Mouse (Mus musculus) CH12.LX (cell line): ENCODE measurements around the gene Ankrd12. TPM values are rescaled to one million over a fixed set of nuclear protein-coding genes. Genes with fewer than 3 reads are reported as not detected.
"Not testable (repeated sequence)": the region's sequence is repeated elsewhere in the genome, so short reads cannot be mapped to it uniquely, and the experiment has no call there.

Source experiments
- DNase-seq: peaks from one replicate; pipeline ENCODE4 v3.0.0-alpha.2; 2013; ENCODE audit errors: extremely low read depth
- H3K27ac ChIP-seq: 2 replicates; pipeline ENCODE4 v1.5.1; 2012; ENCODE audit warnings: low read depth, mild to moderate bottlenecking, control low read depth, moderate library complexity; ENCODE audit not compliant: insufficient read depth
- H3K27me3 ChIP-seq: replicated peaks from 2 replicates; pipeline ENCODE3; 2012; ENCODE audit warnings: inconsistent platforms
- H3K36me3 ChIP-seq, 2 experiments: replicated peaks in 1 of 2; 2 replicates each; pipeline versions ENCODE3 to v1.6.1; 2012; ENCODE audit warnings: inconsistent platforms in 1 of 2, low read length in 1 of 2, mild to moderate bottlenecking in 1 of 2, mixed read lengths in 1 of 2, moderate library complexity in 1 of 2; ENCODE audit not compliant: control insufficient read depth in 1 of 2, insufficient read depth in 1 of 2
- H3K4me1 ChIP-seq, 2 experiments: 2 replicates each; pipeline ENCODE4 v1.6.1; 2012; ENCODE audit warnings: inconsistent platforms in 1 of 2, moderate library complexity in 1 of 2; ENCODE audit not compliant: insufficient read depth in 2 of 2, control insufficient read depth in 1 of 2
- H3K4me2 ChIP-seq: 2 replicates; pipeline ENCODE4 v1.6.1; 2012; ENCODE audit warnings: low read depth, mild to moderate bottlenecking, control low read depth; ENCODE audit not compliant: poor library complexity, insufficient read depth, severe bottlenecking
- H3K4me3 ChIP-seq, 3 experiments: fragments of 150-350 bp in 1 of 3; sonication (generic) in 1 of 3; replicated peaks in 1 of 3; 2 replicates each; pipeline versions ENCODE3 to v1.5.1; 2011 to 2012; ENCODE audit warnings: low read depth in 2 of 3, low read length in 2 of 3, mild to moderate bottlenecking in 2 of 3, moderate library complexity in 2 of 3, control low read depth in 1 of 3, improper control_type of control experiment in 1 of 3, inconsistent platforms in 1 of 3, mixed read lengths in 1 of 3; ENCODE audit not compliant: poor library complexity in 1 of 3
- H3K79me2 ChIP-seq: replicated peaks from 2 replicates; pipeline ENCODE4 v1.6.1; 2012; ENCODE audit warnings: mild to moderate bottlenecking, moderate library complexity; ENCODE audit not compliant: control insufficient read depth, poor library complexity, insufficient read depth, severe bottlenecking; ENCODE audit errors: extremely low read depth
- H3K9ac ChIP-seq: 2 replicates; pipeline ENCODE4 v1.6.1; 2012; ENCODE audit warnings: low read depth, mild to moderate bottlenecking, control low read depth, moderate library complexity; ENCODE audit not compliant: insufficient read depth
- H3K9me3 ChIP-seq: replicated peaks from 2 replicates; pipeline ENCODE3; 2012; ENCODE audit warnings: low read length, inconsistent platforms, mixed read lengths
- BHLHE40 ChIP-seq: IDR thresholded peaks from 2 replicates; pipeline ENCODE4 v1.6.1; 2011; ENCODE audit warnings: mild to moderate bottlenecking, low read depth, low read length, improper control_type of control experiment
- CHD1 ChIP-seq: IDR thresholded peaks from 2 replicates; pipeline ENCODE4 v1.6.1; 2012; ENCODE audit warnings: low read depth, low read length, improper control_type of control experiment, inconsistent platforms
- ELF1 ChIP-seq: IDR thresholded peaks from 2 replicates; pipeline ENCODE4 v1.6.1; 2014; ENCODE audit warnings: low read depth, mild to moderate bottlenecking, inconsistent platforms, low read length, improper control_type of control experiment
- EP300 ChIP-seq: IDR thresholded peaks from 2 replicates; pipeline ENCODE4 v1.6.1; 2011; ENCODE audit warnings: low read length, improper control_type of control experiment
- ETS1 ChIP-seq: conservative IDR thresholded peaks from 2 replicates; pipeline ENCODE4 v1.6.1; 2012; ENCODE audit warnings: low read depth, mild to moderate bottlenecking, inconsistent platforms, low read length, improper control_type of control experiment, moderate library complexity
- HCFC1 ChIP-seq: IDR thresholded peaks from 2 replicates; pipeline ENCODE4 v1.6.1; 2012; ENCODE audit warnings: low read depth, mild to moderate bottlenecking, inconsistent platforms, low read length, improper control_type of control experiment
- IRF4 ChIP-seq: IDR thresholded peaks from 2 replicates; pipeline ENCODE4 v1.6.1; 2014; ENCODE audit warnings: low read depth, mild to moderate bottlenecking, inconsistent platforms, low read length, improper control_type of control experiment
- JUN ChIP-seq: IDR thresholded peaks from 2 replicates; pipeline ENCODE4 v1.6.1; 2011; ENCODE audit warnings: low read depth, mild to moderate bottlenecking, low read length, improper control_type of control experiment, moderate library complexity; ENCODE audit not compliant: insufficient read depth
- JUND ChIP-seq: conservative IDR thresholded peaks from 2 replicates; pipeline ENCODE4 v1.6.1; 2011; ENCODE audit warnings: low read depth, low read length, improper control_type of control experiment
- KAT2A ChIP-seq: IDR thresholded peaks from 2 replicates; pipeline ENCODE4 v1.6.1; 2012; ENCODE audit warnings: low read length, improper control_type of control experiment, inconsistent platforms; ENCODE audit not compliant: insufficient replicate concordance
- MAX ChIP-seq: IDR thresholded peaks from 2 replicates; pipeline ENCODE4 v1.6.1; 2011; ENCODE audit warnings: low read length, improper control_type of control experiment
- MEF2A ChIP-seq: IDR thresholded peaks from 2 replicates; pipeline ENCODE4 v1.6.1; 2014; ENCODE audit warnings: low read depth, mild to moderate bottlenecking, inconsistent platforms, low read length, improper control_type of control experiment, borderline replicate concordance
- MXI1 ChIP-seq: IDR thresholded peaks from 2 replicates; pipeline ENCODE4 v1.6.1; 2011; ENCODE audit warnings: mild to moderate bottlenecking, low read depth, low read length, improper control_type of control experiment
- MYC ChIP-seq: IDR thresholded peaks from 2 replicates; pipeline ENCODE4 v1.6.1; 2011; ENCODE audit warnings: low read depth, mild to moderate bottlenecking, improper control_type of control experiment, low read length
- NELFE ChIP-seq: IDR thresholded peaks from 2 replicates; pipeline ENCODE4 v1.6.1; 2011; ENCODE audit warnings: low read depth, low read length, improper control_type of control experiment
- POLR2A ChIP-seq: IDR thresholded peaks from 2 replicates; pipeline ENCODE4 v1.6.1; 2011; ENCODE audit warnings: low read depth, mild to moderate bottlenecking, improper control_type of control experiment, low read length
- RAD21 ChIP-seq: IDR thresholded peaks from 2 replicates; pipeline ENCODE4 v1.6.1; 2011; ENCODE audit warnings: low read depth, mild to moderate bottlenecking, low read length, improper control_type of control experiment, moderate library complexity
- RCOR1 ChIP-seq: conservative IDR thresholded peaks from 2 replicates; pipeline ENCODE4 v1.6.1; 2012; ENCODE audit warnings: low read depth, mild to moderate bottlenecking, inconsistent platforms, low read length, improper control_type of control experiment
- SIN3A ChIP-seq: IDR thresholded peaks from 2 replicates; pipeline ENCODE4 v1.6.1; 2012; ENCODE audit warnings: low read length, improper control_type of control experiment, inconsistent platforms
- UBTF ChIP-seq: IDR thresholded peaks from 2 replicates; pipeline ENCODE4 v1.6.1; 2012; ENCODE audit warnings: low read depth, mild to moderate bottlenecking, inconsistent platforms, low read length, improper control_type of control experiment, moderate library complexity
- USF2 ChIP-seq: conservative IDR thresholded peaks from 2 replicates; pipeline ENCODE4 v1.6.1; 2011; ENCODE audit warnings: low read depth, low read length, improper control_type of control experiment
- ZNF384 ChIP-seq: IDR thresholded peaks from 2 replicates; pipeline ENCODE4 v1.6.1; 2012; ENCODE audit warnings: low read depth, low read length, improper control_type of control experiment, inconsistent platforms
- dilution Hi-C: fragments of 300-500 bp; cut with MboI; formaldehyde crosslinking; loops from 2 replicates; pipeline ENCODE4 v1.14.3; 2020; ENCODE audit warnings: low sequenced_read_pairs; ENCODE audit not compliant: extremely low pct_unique_long_range_greater_than_20kb, extremely low pct_ligation_motif_present
- in situ Hi-C: fragments of 300-500 bp; cut with MboI; formaldehyde crosslinking; loops from 3 replicates; pipeline ENCODE4 v1.14.3; 2019; ENCODE audit warnings: low sequenced_read_pairs, low pct_ligation_motif_present, low pct_unique_long_range_greater_than_20kb, mixed read lengths
- polyA plus RNA-seq: library from polyadenylated mRNA; unstranded; fragments of >175 nt; gene quantifications from 2 replicates; pipeline ENCODE4 v1.2.1, GENCODE M21; 2012; ENCODE audit warnings: low read depth; ENCODE audit not compliant: insufficient read length
- total RNA-seq, 2 experiments: library from RNA; depleted of rRNA; stranded (reverse); fragments of 300-350 nt in 1 of 2; fragments of >200 nt in 1 of 2; gene quantifications; 2 replicates each; pipeline ENCODE4 v1.2.3; 2012 to 2014

The Ankrd12 gene
- total and polyA plus RNA-seq, 3 experiments: 1.6 to 5.6 (median 1.7) TPM

DNA sequence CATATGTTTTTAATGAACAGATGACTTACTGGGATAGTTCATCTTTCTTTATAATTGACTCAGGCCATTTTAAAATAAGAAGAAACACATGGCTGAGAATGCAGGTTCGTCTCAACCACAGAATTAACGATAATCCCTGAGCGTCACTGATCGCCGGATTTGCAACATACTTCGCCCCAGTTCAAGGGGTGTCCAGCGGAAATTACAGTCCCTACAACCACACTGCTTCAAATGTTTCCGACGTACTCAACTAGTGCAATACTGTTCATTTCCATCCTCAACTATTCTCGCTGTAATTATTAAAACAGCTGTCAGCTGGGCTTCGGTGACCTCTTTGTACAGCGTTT, 1.1 kb downstream of the Ankrd12 start:
- Histone ChIP-seq H3K27me3 (peaks cover 5% of the 10 kb centered on the region), H3K9ac (peak overlapping the region; percentile 66), H3K36me3 (peaks cover 7 to 35% of the 10 kb centered on the region in 2 experiments), H3K4me1 (peaks cover 0 to 7% of the 10 kb centered on the region in 2 experiments; a peak in 2 of 4 replicates), H3K4me2 (peak overlapping the region; percentile 97), H3K4me3 (peak overlapping the region; percentile 72 to 97 (median 80)), H3K79me2 (peaks cover 31% of the 10 kb centered on the region), H3K9me3 (peaks cover 4% of the 10 kb centered on the region), H3K27ac (peak overlapping the region; percentile 88; the same call in 1 of the 2 replicates)
- TF ChIP-seq JUND: no peak
- TF ChIP-seq IRF4: peak; percentile 10; the same call in 1 of the 2 replicates
- peak; percentile 37 for TF ChIP-seq SIN3A
- TF ChIP-seq RAD21: no peak
- 0 out of 2 replicates have a peak, but pooled peaks have one; percentile 18 for TF ChIP-seq MAX
- 0 out of 2 replicates have a peak, but pooled peaks have one; percentile 29 for TF ChIP-seq EP300
- TF ChIP-seq POLR2A: no peak
- no peak; the same call in 1 of the 2 replicates for TF ChIP-seq HCFC1
- TF ChIP-seq KAT2A: no peak
- no peak for TF ChIP-seq ETS1
- TF ChIP-seq USF2: no peak
- TF ChIP-seq UBTF: no peak
- TF ChIP-seq NELFE: no peak
- no peak for TF ChIP-seq ELF1
- peak; percentile 16; the same call in 1 of the 2 replicates for TF ChIP-seq MXI1
- in situ Hi-C loops: no loop called here
- dilution Hi-C loops: no loop called here
- no peak for DNase-seq

- peak overlapping the region; percentile 42 for H3K27ac ChIP-seq
- TF ChIP-seq JUN: peak; percentile 48; the same call in 1 of the 2 replicates
- no peak for TF ChIP-seq USF2
- TF ChIP-seq MYC: 0 out of 2 replicates have a peak, but pooled peaks have one; percentile 40
- TF ChIP-seq ZNF384: no peak
- peak; percentile 56 for TF ChIP-seq EP300
- TF ChIP-seq JUND: peak; percentile 75
- 0 out of 2 replicates have a peak, but pooled peaks have one; percentile 15 for TF ChIP-seq RCOR1
- TF ChIP-seq SIN3A: peak; percentile 70
- peak; percentile 64 for TF ChIP-seq IRF4
- TF ChIP-seq BHLHE40: peak; percentile 53
- TF ChIP-seq MXI1: peak; percentile 68
- TF ChIP-seq CHD1: 0 out of 2 replicates have a peak, but pooled peaks have one; percentile 45
- no peak for TF ChIP-seq MEF2A
- H3K4me2 ChIP-seq: peak overlapping the region; percentile 97
- in situ Hi-C loops (no loop called here), dilution Hi-C loops (no loop called here)
- no peak overlapping the region for H3K4me3 ChIP-seq
- H3K9me3 ChIP-seq: peaks cover 4% of the 10 kb centered on the region
- H3K4me1 ChIP-seq: peaks cover 0 to 7% of the 10 kb centered on the region in 2 experiments; a peak in 2 of 4 replicates
- H3K27me3 ChIP-seq: peaks cover 5% of the 10 kb centered on the region
- peaks cover 41% of the 10 kb centered on the region for H3K79me2 ChIP-seq
- H3K9ac ChIP-seq: peak overlapping the region; percentile 32; the same call in 1 of the 2 replicates
- no peak for DNase-seq
- H3K36me3 ChIP-seq: peaks cover 0 to 17% of the 10 kb centered on the region in 2 experiments
Measured at GRCm38 (mm10) chr17:66073971-66074370, 2.9 kb downstream of the Ankrd12 start.

- H3K27me3 ChIP-seq, in situ Hi-C loops, H3K36me3 ChIP-seq, H3K4me3 ChIP-seq, dilution Hi-C loops, DNase-seq, H3K27ac ChIP-seq, H3K4me2 ChIP-seq, H3K9me3 ChIP-seq, H3K9ac ChIP-seq: not testable (repeated sequence)
- Histone ChIP-seq H3K79me2 (peaks cover 40% of the 10 kb centered on the region), H3K4me1 (peaks cover 9 to 19% of the 10 kb centered on the region in 2 experiments)
Measured at GRCm38 (mm10) chr17:66069036-66069435, 7.9 kb downstream of the Ankrd12 start.
